Mouse (Mus musculus) 416B (cell line): ENCODE results near the gene Mat1a.

Experiments used
- DNase-seq: peaks from one replicate; pipeline ENCODE4 v3.0.0; 2011; ENCODE audit warnings: low read depth

Mat1a gene

GRCm38 (mm10) chr14:41104853-41105444 lies at the start of gene Mat1a:
Mat1a (plus strand) TSS chr14:41105035.
- no peak for DNase-seq

GRCm38 (mm10) chr14:41065168-41065567 lies 39.7 kb upstream of the Mat1a start:
- no peak for DNase-seq

DNA sequence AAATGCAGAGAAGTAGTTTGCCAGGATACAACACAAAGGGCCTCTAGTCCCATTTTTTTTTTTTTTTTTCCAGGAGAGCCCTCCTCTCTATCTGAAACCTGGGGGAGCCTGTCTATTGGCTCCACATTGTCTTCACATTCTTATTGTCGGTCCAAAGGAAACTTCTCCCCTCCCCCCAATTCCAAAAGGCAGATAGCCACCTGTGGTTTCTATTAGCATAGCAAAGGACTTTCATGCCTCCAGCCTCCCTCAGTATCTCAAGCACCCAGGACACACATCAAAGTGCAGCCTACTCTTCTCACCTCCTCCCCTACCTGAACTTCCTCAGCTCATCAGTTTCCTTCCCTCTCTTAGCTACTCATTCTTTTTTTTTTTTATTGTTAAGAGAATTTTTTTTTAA lies 38.4 kb upstream of the Mat1a start:
- no peak for DNase-seq

- no peak for DNase-seq
Observed at GRCm38 (mm10) chr14:41069108-41069507, 35.7 kb upstream of the Mat1a start, which contains the start of gene Dydc2. Dydc2 (minus strand) TSS chr14:41069208.

GRCm38 (mm10) chr14:41070343-41070742 lies 34.5 kb upstream of the Mat1a start:
- DNase-seq = no peak

DNA sequence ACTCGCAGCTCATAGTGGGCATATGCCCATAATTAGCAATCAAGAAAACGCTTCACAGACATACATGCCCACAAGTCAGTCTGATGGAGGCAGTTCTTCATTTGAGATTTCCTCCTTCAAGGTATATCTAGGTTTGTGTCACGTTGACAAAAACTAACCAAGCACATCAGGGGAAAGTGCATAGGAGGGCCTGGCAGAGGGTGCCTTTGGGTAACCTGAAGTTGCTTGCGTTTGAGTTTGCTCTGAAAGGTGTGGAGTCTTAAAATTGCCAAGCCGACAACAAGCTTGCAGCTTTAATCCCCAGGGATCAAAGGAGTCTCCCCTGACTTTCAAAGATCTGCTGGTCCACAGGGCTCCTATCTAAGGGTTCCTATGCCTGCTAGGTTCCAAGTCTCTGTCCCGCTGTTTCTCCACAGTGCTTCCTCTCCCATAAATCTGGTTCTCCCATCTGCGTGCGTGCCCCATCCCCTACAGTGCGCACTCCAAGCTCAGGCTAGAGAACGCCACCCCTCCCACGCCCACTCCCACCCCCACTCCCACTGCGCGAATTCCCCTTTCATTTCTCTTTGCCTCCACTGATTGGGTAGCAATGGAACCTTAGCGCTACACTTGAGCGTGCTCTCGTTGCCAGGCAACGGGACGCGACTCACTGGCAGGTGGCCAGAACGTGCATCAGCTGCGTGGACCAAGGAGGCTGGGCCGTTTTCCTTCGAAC lies 32.4 kb upstream of the Mat1a start, which contains the start of gene Dydc1:
Gene Dydc1 (plus strand): TSS at position 683 of the 715 bp plus-strand sequence.
- no peak for DNase-seq

DNA sequence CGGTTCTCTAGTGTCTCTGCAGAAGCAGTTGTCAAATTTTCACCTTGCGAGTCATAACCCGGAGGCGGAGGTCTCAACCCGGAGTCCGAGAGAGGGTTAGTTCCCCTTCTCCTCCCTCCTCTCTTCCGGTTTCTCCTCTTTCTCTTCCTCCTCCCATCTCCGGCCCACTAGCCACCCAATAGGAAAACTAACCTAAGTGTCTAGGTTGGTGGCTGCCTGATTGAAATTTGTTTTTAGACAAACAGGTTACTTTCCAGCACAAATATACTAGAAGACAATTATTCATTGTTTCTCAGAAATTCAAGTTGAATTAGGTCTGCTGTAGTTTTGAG lies 31.9 kb upstream of the Mat1a start:
- DNase-seq = no peak

GRCm38 (mm10) chr14:41082408-41082807 lies 22.4 kb upstream of the Mat1a start:
- DNase-seq = no peak

DNA sequence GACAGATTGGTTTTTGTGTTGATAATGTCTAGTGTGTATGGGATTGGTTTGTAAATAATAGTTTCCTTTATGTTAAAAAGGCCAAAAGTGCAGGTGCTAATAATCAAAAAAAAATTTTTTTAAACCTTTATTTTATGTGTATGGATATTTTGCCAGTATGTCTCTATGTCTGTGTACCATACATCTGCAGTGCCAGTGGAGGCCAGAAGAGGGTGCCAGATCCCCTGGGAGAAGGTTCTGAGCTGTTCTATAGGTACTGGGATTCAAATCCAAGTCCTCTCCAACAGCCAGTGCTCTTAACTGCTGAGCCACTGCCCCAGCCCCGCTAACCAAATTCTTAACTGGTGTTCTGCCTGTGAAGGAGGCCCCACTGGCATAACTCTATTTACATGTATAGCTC lies 17.3 kb upstream of the Mat1a start:
- DNase-seq = peak; percentile 39

DNA sequence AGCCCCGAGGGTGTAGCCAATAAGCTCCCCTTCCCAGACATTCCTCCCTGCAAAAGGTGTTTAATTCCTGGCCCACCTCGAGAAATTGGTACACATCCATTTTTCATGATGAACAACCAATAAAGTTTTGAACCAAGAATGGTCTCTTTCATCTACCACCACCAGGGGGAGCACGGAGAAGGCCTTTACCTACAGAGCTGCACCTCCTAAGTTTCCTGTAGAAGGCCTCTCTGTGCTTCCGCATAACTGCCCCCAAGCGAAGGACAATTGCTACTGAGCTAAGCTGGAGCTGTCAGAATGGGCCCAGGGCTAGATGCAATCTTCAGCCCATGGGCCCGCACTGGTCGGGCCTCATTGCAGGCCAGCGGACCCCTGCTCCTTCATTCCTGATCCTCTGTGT lies 14.1 kb upstream of the Mat1a start:
- DNase-seq = peak; percentile 51

GRCm38 (mm10) chr14:41094114-41094513 lies 10.7 kb upstream of the Mat1a start:
- peak; percentile 49 for DNase-seq

DNA sequence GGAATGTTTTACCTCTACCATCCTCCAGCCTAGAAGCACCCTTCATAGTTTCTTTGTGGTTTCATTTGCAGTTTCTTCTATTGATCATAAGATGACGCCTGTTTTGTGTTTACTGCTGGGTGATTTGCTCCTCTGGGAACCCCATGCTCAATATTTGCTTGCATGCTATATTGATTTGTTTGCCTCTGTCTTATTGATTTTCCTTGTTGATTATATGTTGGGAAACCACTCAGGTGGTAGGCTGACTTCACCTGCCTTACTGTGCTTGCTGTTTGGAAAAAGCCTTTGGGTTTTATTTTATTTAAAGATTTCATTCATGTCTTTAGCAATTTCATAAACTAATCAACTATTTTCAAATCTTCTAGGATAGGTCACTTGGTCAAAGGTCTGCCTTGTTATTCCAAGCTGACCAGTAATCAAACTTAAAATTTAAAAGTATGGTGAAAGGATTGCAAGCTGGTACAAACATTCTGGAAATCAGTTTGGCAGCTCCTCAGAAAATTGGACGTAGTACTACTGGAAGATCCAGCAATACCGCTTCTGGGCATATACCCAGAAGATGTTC lies 8.5 kb upstream of the Mat1a start:
- no peak for DNase-seq

GRCm38 (mm10) chr14:41098726-41099125 lies 6.1 kb upstream of the Mat1a start:
- no peak for DNase-seq

GRCm38 (mm10) chr14:41100712-41101111 lies 4.1 kb upstream of the Mat1a start:
- no peak for DNase-seq

DNA sequence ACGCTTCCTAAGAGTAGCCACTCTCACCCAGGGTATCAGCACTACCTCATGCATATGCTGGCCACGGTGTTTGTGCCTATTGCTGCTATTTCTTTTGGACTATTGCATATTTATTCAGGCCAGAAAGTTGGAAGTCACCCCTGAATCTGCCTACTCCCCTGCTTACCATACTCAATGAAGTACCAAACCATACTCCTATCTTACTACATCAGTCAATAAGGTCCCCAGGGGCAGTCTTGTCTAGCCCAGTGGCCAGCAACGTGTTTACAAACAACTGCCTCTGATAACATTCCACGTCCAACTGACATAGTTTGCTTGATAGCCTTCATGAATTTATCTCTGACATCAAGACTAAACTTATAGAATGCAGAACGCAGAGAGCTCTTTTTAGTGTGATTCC lies 3.6 kb upstream of the Mat1a start:
- no peak for DNase-seq

- DNase-seq = no peak
Observed at GRCm38 (mm10) chr14:41102269-41102668, 2.6 kb upstream of the Mat1a start.

DNA sequence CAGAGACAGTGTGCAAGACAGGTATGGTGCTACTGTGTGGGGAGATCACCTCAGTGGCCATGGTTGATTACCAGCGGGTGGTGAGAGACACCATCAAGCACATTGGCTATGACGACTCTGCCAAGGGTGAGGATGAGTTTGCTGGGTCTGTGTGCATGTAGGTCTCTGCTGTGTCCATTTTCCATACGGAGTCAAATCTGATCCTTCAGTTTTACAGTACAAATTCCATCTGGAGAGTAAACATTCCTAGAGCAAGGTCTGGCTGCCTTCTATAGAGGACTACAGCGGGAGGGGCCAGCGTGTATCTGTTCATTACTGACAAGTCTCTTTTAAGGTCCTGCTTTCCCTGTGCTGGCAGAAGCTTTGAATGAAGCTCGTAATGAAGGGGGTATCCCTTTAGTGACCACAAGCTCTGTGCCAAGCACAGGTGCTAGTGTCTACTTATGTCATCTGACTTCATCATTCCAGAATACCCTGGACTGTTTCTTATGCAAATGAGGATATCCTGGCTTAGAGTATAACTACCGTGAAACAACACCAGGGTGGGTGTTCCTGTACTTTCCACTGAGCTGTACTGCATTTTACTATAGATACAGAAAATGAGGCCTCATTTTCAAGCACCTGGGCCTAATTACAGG lies 6.3 kb downstream of the Mat1a start:
- no peak for DNase-seq

DNA sequence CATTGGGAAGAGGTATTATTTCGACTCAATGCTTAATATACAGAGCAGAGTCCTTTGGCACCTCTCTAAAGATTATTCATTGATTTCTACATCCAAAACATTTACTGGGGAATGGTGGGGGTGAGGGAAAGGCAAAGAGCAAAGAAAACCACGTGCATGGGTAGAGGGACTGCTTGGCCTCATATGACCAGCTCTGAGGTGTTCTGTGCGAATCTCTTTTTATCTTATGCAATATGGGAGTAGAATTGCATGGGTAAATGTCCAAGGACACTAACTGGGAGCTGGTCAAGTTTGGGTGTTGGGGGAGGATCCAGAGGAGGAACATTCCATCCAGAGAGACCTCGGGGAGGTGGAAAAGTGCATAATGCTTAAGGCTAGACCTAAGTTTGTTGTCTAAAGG lies 8.1 kb downstream of the Mat1a start:
- DNase-seq = no peak

GRCm38 (mm10) chr14:41116271-41116670 lies 11.4 kb downstream of the Mat1a start:
- DNase-seq = no peak

DNA sequence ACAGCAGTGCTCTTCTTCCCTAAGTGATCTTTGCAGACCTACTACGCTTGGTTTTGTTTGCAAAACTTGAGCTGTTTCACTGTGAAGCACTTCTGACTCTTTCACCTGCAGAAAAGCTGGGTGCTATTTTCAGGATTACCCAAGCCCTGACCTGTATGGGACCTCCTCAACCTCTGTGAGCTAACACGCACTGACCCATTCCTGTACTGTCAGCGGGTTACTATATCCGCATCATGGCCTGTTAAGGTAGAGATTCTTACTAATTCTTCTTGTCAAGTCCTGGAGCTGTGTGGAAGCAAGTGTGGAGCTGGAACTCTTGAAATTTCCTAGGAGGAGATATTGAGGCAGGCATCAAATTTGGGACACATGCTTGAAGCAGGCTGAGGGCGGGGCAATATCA lies 19.8 kb downstream of the Mat1a start:
- no peak for DNase-seq

- peak; percentile 44 for DNase-seq
Observed at GRCm38 (mm10) chr14:41127997-41128396, 23.2 kb downstream of the Mat1a start.

GRCm38 (mm10) chr14:41131540-41131939 lies 26.7 kb downstream of the Mat1a start, which contains the start of gene Sftpa1:
Sftpa1 (plus strand) TSS chr14:41131782.
- no peak for DNase-seq

DNA sequence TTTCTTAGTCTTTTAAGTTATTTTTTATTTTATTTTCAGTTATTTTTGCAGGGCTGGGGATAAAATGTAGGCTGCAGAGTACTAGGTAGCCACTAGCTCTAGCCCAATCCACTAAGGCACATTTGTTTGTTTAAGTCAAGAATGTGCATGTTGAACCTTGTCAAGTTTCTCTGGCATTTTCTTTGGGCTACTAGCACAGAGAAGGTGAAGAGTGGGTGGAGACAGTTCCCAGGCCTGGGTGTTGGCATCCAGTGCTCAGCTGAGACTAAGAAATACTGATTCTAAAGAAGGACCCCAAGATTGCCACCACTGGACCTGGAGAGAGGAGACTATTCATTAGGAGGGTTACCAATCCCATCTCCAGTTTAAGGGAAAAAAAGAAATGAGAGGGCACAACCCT lies 32.2 kb downstream of the Mat1a start:
- DNase-seq = no peak
